Mouse (Mus musculus): ENCODE data around the gene Atn1. TPM values are rescaled to one million over a fixed set of nuclear protein-coding genes. Genes with fewer than 3 reads are reported as not detected.

Atn1 gene
- total and polyA plus RNA-seq, 2 experiments from 2014 or later: 6.0 to 8.5 TPM

- WGBS: 71% methylated on average over 4 of the region's 4 CpGs
- H3K9ac ChIP-seq (replicated peaks; ENCODE audit: low read depth, low read length): no peak overlapping the region
- ATAC-seq (ENCODE audit: insufficient read depth, low read depth): no peak
Observed at GRCm38 (mm10) chr6:124767536-124767919, 11.2 kb upstream of the Atn1 start.

GRCm38 (mm10) chr6:124765951-124766350 lies 9.6 kb upstream of the Atn1 start:
- TF ChIP-seq CTCF (IDR thresholded peaks at IDR 0.05; ENCODE audit: low read depth): no peak
- TF ChIP-seq EP300 (IDR thresholded peaks at IDR 0.05; ENCODE audit: low read depth): no peak
- Histone ChIP-seq H3K9ac (replicated peaks; ENCODE audit: low read depth, low read length) (no peak overlapping the region), H3K4me1 (ENCODE audit: control insufficient read depth, insufficient read depth) (peaks cover 7% of the 10 kb centered on the region; the same call in 1 of the 2 replicates), H3K4me3 (ENCODE audit: low read depth, low read length) (no peak overlapping the region), H3K9me3 (replicated peaks; ENCODE audit: control insufficient read depth, low read length) (no peaks in the 10 kb centered on the region), H3K36me3 (replicated peaks; ENCODE audit: control insufficient read depth, insufficient read depth, low read length) (no peaks in the 10 kb centered on the region), H3K4me2 (ENCODE audit: low read depth, low read length) (no peak overlapping the region), H3K27me3 (ENCODE audit: control insufficient read depth, insufficient read depth, low read length) (0 out of 2 replicates have a peak, but pooled peaks cover 7% of the 10 kb centered on the region), H3K27ac (ENCODE audit: low read depth) (no peak overlapping the region)
- ATAC-seq (ENCODE audit: insufficient read depth, low read depth) (no peak), DNase-seq (ENCODE audit: low spot score) (no peak)
- WGBS: 81% methylated on average over 7 of the region's 7 CpGs

More at GRCm38 (mm10) chr6:124767536-124767919, 11.2 kb upstream of the Atn1 start:
- TF ChIP-seq EP300 (IDR thresholded peaks at IDR 0.05; ENCODE audit: low read depth): no peak
- no peak for TF ChIP-seq CTCF (IDR thresholded peaks at IDR 0.05; ENCODE audit: low read depth)
- H3K4me1 ChIP-seq (ENCODE audit: control insufficient read depth, insufficient read depth): peaks cover 7% of the 10 kb centered on the region; the same call in 1 of the 2 replicates
- no peak overlapping the region for H3K4me2 ChIP-seq (ENCODE audit: low read depth, low read length)
- no peak overlapping the region for H3K4me3 ChIP-seq (ENCODE audit: low read depth, low read length)
- no peaks in the 10 kb centered on the region for H3K36me3 ChIP-seq (replicated peaks; ENCODE audit: control insufficient read depth, insufficient read depth, low read length)
- no peak overlapping the region for H3K27ac ChIP-seq (ENCODE audit: low read depth)
- DNase-seq (ENCODE audit: low spot score): peak; percentile 4
- H3K27me3 ChIP-seq (ENCODE audit: control insufficient read depth, insufficient read depth, low read length): 0 out of 2 replicates have a peak, but pooled peaks cover 7% of the 10 kb centered on the region
- no peaks in the 10 kb centered on the region for H3K9me3 ChIP-seq (replicated peaks; ENCODE audit: control insufficient read depth, low read length)

- H3K4me2 ChIP-seq (ENCODE audit: low read depth, low read length): peak overlapping the region; percentile 86
- no peaks in the 10 kb centered on the region for H3K9me3 ChIP-seq (replicated peaks; ENCODE audit: control insufficient read depth, low read length)
- H3K9ac ChIP-seq (replicated peaks; ENCODE audit: low read depth, low read length): peak overlapping the region; percentile 38
- peaks cover 38% of the 10 kb centered on the region for H3K4me1 ChIP-seq (ENCODE audit: control insufficient read depth, insufficient read depth)
- no peak overlapping the region for H3K4me3 ChIP-seq (ENCODE audit: low read depth, low read length)
- ATAC-seq (ENCODE audit: insufficient read depth, low read depth) (peak; percentile 37), DNase-seq (ENCODE audit: low spot score) (peak; percentile 85)
- 3% methylated on average over 5 of the region's 5 CpGs for WGBS
- no peaks in the 10 kb centered on the region for H3K36me3 ChIP-seq (replicated peaks; ENCODE audit: control insufficient read depth, insufficient read depth, low read length)
- peak; percentile 94 for TF ChIP-seq CTCF (IDR thresholded peaks at IDR 0.05; ENCODE audit: low read depth)
- TF ChIP-seq EP300 (IDR thresholded peaks at IDR 0.05; ENCODE audit: low read depth): no peak
- no peaks in the 10 kb centered on the region for H3K27me3 ChIP-seq (ENCODE audit: control insufficient read depth, insufficient read depth, low read length)
- peak overlapping the region; percentile 96 for H3K27ac ChIP-seq (ENCODE audit: low read depth)
Observed at GRCm38 (mm10) chr6:124759259-124759658, 2.9 kb upstream of the Atn1 start.

DNA sequence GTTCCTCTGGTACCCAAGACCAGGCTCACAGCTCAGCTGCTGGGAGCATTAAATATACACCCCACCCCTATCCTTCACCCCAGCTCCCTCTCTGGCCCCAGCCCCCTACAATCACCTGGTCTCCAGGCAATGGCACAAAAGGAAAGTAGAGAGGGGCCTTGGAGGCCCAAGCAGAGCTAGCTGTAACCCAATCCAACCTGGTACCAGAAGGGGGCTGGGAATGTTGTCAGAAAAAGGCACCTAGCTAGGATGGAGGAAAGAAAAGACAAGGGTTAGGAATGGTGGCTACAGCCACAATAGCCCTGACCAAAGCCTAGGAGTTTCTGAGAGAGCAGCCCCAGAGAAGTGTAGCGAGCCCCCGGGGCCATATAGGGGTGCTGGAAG lies 2.5 kb upstream of the Atn1 start:
- Histone ChIP-seq H3K27ac (ENCODE audit: low read depth) (peak overlapping the region; percentile 96), H3K27me3 (ENCODE audit: control insufficient read depth, insufficient read depth, low read length) (no peaks in the 10 kb centered on the region), H3K4me2 (ENCODE audit: low read depth, low read length) (peak overlapping the region; percentile 86), H3K9ac (replicated peaks; ENCODE audit: low read depth, low read length) (peak overlapping the region; percentile 38), H3K4me3 (ENCODE audit: low read depth, low read length) (no peak overlapping the region), H3K36me3 (replicated peaks; ENCODE audit: control insufficient read depth, insufficient read depth, low read length) (0 out of 2 replicates have a peak, but pooled peaks cover under 1% of the 10 kb centered on the region), H3K9me3 (replicated peaks; ENCODE audit: control insufficient read depth, low read length) (no peaks in the 10 kb centered on the region), H3K4me1 (ENCODE audit: control insufficient read depth, insufficient read depth) (peaks cover 43% of the 10 kb centered on the region)
- ATAC-seq (ENCODE audit: insufficient read depth, low read depth) (no peak), DNase-seq (ENCODE audit: low spot score) (no peak)
- TF ChIP-seq CTCF (IDR thresholded peaks at IDR 0.05; ENCODE audit: low read depth): no peak
- TF ChIP-seq EP300 (IDR thresholded peaks at IDR 0.05; ENCODE audit: low read depth): no peak
- 42% methylated on average over 2 of the region's 2 CpGs for WGBS

GRCm38 (mm10) chr6:124757909-124758848 lies 1.9 kb upstream of the Atn1 start:
- Histone ChIP-seq H3K27me3 (ENCODE audit: control insufficient read depth, insufficient read depth, low read length) (no peaks in the 10 kb centered on the region), H3K36me3 (replicated peaks; ENCODE audit: control insufficient read depth, insufficient read depth, low read length) (peaks cover 4% of the 10 kb centered on the region; the same call in 1 of the 2 replicates), H3K9me3 (replicated peaks; ENCODE audit: control insufficient read depth, low read length) (no peaks in the 10 kb centered on the region), H3K4me1 (ENCODE audit: control insufficient read depth, insufficient read depth) (peaks cover 43% of the 10 kb centered on the region), H3K4me3 (ENCODE audit: low read depth, low read length) (peak overlapping the region; percentile 93), H3K27ac (ENCODE audit: low read depth) (peak overlapping the region; percentile 96), H3K4me2 (ENCODE audit: low read depth, low read length) (peak overlapping the region; percentile 86), H3K9ac (replicated peaks; ENCODE audit: low read depth, low read length) (peak overlapping the region; percentile 38)
- DNase-seq (ENCODE audit: low spot score) (peak; percentile 58), ATAC-seq (ENCODE audit: insufficient read depth, low read depth) (peak; percentile 15; the same call in 1 of the 2 replicates)
- TF ChIP-seq CTCF (IDR thresholded peaks at IDR 0.05; ENCODE audit: low read depth): no peak
- TF ChIP-seq EP300 (IDR thresholded peaks at IDR 0.05; ENCODE audit: low read depth): no peak
- 23% methylated on average over 5 of the region's 5 CpGs for WGBS

Data from heart, postnatal 0 days (tissue).